Mouse (Mus musculus) kidney, adult 2 months (tissue): ENCODE results near the gene Zmiz1. TPM values are rescaled to one million over a fixed set of nuclear protein-coding genes. Genes with fewer than 3 reads are reported as not detected.

Experiments
- DNase-seq: peaks from one replicate; pipeline ENCODE4 v3.0.0; 2021
- H3K27ac ChIP-seq: fragments of 200-500 bp; 2 replicates; pipeline ENCODE4 v1.5.1; 2012; ENCODE audit warnings: low read depth, low read length, control low read depth, inconsistent platforms; ENCODE audit not compliant: insufficient read depth
- H3K27me3 ChIP-seq: fragments of 200-500 bp; replicated peaks from 2 replicates; pipeline ENCODE4 v1.6.1; 2012; ENCODE audit warnings: mild to moderate bottlenecking, moderate library complexity, low read length, inconsistent platforms; ENCODE audit not compliant: control insufficient read depth, insufficient read depth
- H3K36me3 ChIP-seq: fragments of 200-500 bp; 2 replicates; pipeline ENCODE4 v1.6.1; 2012; ENCODE audit warnings: mild to moderate bottlenecking, moderate library complexity, low read length, inconsistent platforms; ENCODE audit not compliant: control insufficient read depth, insufficient read depth
- H3K4me1 ChIP-seq: fragments of 200-500 bp; 2 replicates; pipeline ENCODE4 v1.6.1; 2011; ENCODE audit warnings: low read length; ENCODE audit not compliant: control insufficient read depth, insufficient read depth
- H3K4me3 ChIP-seq: fragments of 200-500 bp; 2 replicates; pipeline ENCODE4 v1.5.1; 2011; ENCODE audit warnings: mild to moderate bottlenecking, low read depth, low read length, control low read depth; ENCODE audit not compliant: insufficient read depth
- CTCF ChIP-seq: fragments of 200-500 bp; conservative IDR thresholded peaks from 2 replicates; pipeline ENCODE4 v1.5.1; 2011; ENCODE audit warnings: low read depth, mild to moderate bottlenecking, control low read depth, low read length, moderate library complexity, mixed read lengths; ENCODE audit not compliant: insufficient read depth, insufficient read length
- POLR2A ChIP-seq: fragments of 200-500 bp; IDR thresholded peaks from one replicate; pipeline ENCODE4 v1.6.1; 2011; ENCODE audit warnings: low read depth, low read length, control low read depth
- WGBS: fragments of 180-500 bp; shearing (Covaris S2); methylation state at CpG from one replicate; pipeline ENCODE4 v1.1.7; 2018; 5-methylcytosine and 5-hydroxymethylcytosine counted together
- polyA plus RNA-seq: library from polyadenylated mRNA; depleted of rRNA; stranded (reverse); fragments of >200 nt; gene quantifications from 2 replicates; pipeline ENCODE4 v1.2.3, GENCODE M21; 2012

The Zmiz1 gene
- polyA plus RNA-seq, 1 experiment = 42.6 TPM

- no peak for DNase-seq
- 77% methylated on average over 2 of the region's 2 CpGs for WGBS
- no peak overlapping the region for H3K27ac ChIP-seq
- H3K4me3 ChIP-seq = no peak overlapping the region
- H3K36me3 ChIP-seq = no peaks in the 10 kb centered on the region
- no peaks in the 10 kb centered on the region for H3K4me1 ChIP-seq
- TF ChIP-seq CTCF (no peak), POLR2A (no peak)
- H3K27me3 ChIP-seq = no peaks in the 10 kb centered on the region
Measured at GRCm38 (mm10) chr14:25442676-25443075, 16.3 kb upstream of the Zmiz1 start.

- Histone ChIP-seq H3K27ac (no peak overlapping the region), H3K36me3 (no peaks in the 10 kb centered on the region), H3K4me1 (peaks cover 14% of the 10 kb centered on the region), H3K4me3 (no peak overlapping the region), H3K27me3 (no peaks in the 10 kb centered on the region)
- WGBS = 93% methylated on average over 6 of the region's 6 CpGs
- DNase-seq = no peak
- TF ChIP-seq POLR2A (no peak), CTCF (no peak)
Measured at GRCm38 (mm10) chr14:25447136-25447775, 11.7 kb upstream of the Zmiz1 start.

- H3K4me3 ChIP-seq = no peak overlapping the region
- no peak for DNase-seq
- H3K27ac ChIP-seq = no peak overlapping the region
- TF ChIP-seq POLR2A = no peak
- TF ChIP-seq CTCF = no peak
- H3K36me3 ChIP-seq = no peaks in the 10 kb centered on the region
- no peaks in the 10 kb centered on the region for H3K27me3 ChIP-seq
- H3K4me1 ChIP-seq = peaks cover 21% of the 10 kb centered on the region
- 97% methylated on average over 2 of the region's 2 CpGs for WGBS
Measured at GRCm38 (mm10) chr14:25448471-25448870, 10.5 kb upstream of the Zmiz1 start.

GRCm38 (mm10) chr14:25451099-25451667 is 7.8 kb upstream of the Zmiz1 start:
- 30% methylated on average over 7 of the region's 7 CpGs for WGBS
- Histone ChIP-seq H3K4me1 (peaks cover 32% of the 10 kb centered on the region), H3K4me3 (no peak overlapping the region), H3K36me3 (no peaks in the 10 kb centered on the region), H3K27ac (peak overlapping the region; percentile 94), H3K27me3 (no peaks in the 10 kb centered on the region)
- TF ChIP-seq CTCF (no peak), POLR2A (no peak)
- peak; percentile 81 for DNase-seq

GRCm38 (mm10) chr14:25451699-25452632 is 7.0 kb upstream of the Zmiz1 start:
- Histone ChIP-seq H3K36me3 (no peaks in the 10 kb centered on the region), H3K4me3 (no peak overlapping the region)
- peak; percentile 96 for DNase-seq

GRCm38 (mm10) chr14:25452633-25453025 is 6.4 kb upstream of the Zmiz1 start:
- H3K4me1 ChIP-seq = peaks cover 32% of the 10 kb centered on the region
- H3K27me3 ChIP-seq = no peaks in the 10 kb centered on the region
- TF ChIP-seq CTCF (no peak), POLR2A (no peak)
- peak overlapping the region; percentile 94; the same call in 1 of the 2 replicates for H3K27ac ChIP-seq
- peak; percentile 24 for DNase-seq
- WGBS = 32% methylated on average over 2 of the region's 2 CpGs
- no peaks in the 10 kb centered on the region for H3K36me3 ChIP-seq
- no peak overlapping the region for H3K4me3 ChIP-seq

More at GRCm38 (mm10) chr14:25451699-25452632, 7.0 kb upstream of the Zmiz1 start:
- Histone ChIP-seq H3K27me3 (no peaks in the 10 kb centered on the region), H3K4me1 (peaks cover 32% of the 10 kb centered on the region), H3K27ac (peak overlapping the region; percentile 94)
- TF ChIP-seq CTCF = no peak
- no peak for TF ChIP-seq POLR2A
- WGBS = 38% methylated on average over 10 of the region's 10 CpGs

GRCm38 (mm10) chr14:25454066-25454760 is 4.8 kb upstream of the Zmiz1 start:
- 66% methylated on average over 12 of the region's 12 CpGs for WGBS
- TF ChIP-seq POLR2A = no peak
- TF ChIP-seq CTCF = no peak
- H3K4me1 ChIP-seq = peaks cover 32% of the 10 kb centered on the region
- no peak overlapping the region for H3K4me3 ChIP-seq
- H3K27ac ChIP-seq = no peak overlapping the region
- H3K27me3 ChIP-seq = no peaks in the 10 kb centered on the region
- DNase-seq = no peak
- no peaks in the 10 kb centered on the region for H3K36me3 ChIP-seq
